Mouse (Mus musculus): Measurements from ENCODE around the gene Cxcl17.

Cxcl17 gene

DNA sequence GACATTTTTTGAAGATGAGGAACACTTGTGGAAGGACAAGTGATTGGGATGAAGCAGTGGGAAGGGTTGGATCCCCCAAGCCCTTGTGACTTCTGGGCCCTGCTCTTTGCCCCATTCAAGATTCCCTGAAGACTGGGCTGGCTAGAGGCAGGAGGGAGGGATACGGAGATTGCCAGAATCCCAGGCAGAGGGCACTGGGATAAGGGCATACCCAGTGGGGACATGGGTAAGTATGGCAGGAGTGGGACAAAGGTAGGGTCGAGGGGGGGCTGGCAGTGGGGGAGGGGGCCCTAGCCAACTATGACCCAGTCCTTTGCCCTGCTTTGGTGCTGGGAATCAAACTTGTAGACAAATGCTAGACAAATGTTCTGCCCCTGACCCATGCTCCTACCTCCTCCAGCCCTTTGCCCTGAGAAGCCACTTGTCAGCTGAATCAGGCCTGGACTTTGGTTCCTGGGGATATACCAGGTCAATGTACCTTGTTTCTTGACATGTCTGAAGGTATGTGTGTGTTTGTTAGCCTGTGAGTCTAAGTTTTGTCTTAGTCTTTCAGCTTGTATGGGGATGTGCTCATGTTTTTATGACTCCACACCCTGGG lies 20.7 kb downstream of the Cxcl17 start:
- DNase-seq (ENCODE audit: low spot score in 2 of 2) = no peak

DNA sequence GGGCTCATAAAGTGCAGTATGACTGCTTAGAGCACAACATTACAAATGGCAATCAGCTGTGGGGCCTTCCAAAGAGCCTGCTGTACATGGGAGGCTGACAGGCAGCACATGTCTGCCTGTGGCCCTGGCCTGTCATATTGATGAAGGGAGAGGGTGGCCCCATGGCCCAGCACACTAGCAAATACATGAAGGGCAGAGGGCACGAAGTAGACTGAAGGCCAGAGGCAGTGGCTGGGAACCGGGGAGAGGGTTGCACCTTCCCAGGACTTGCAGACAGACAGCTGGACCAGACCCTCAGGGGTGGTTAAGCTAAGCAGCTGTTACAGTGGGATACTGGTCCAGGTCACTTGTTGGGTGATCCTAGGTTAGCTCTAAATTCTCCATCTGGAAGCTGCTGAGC lies 21.7 kb downstream of the Cxcl17 start:
- no peak for DNase-seq (ENCODE audit: low spot score in 2 of 2)

DNA sequence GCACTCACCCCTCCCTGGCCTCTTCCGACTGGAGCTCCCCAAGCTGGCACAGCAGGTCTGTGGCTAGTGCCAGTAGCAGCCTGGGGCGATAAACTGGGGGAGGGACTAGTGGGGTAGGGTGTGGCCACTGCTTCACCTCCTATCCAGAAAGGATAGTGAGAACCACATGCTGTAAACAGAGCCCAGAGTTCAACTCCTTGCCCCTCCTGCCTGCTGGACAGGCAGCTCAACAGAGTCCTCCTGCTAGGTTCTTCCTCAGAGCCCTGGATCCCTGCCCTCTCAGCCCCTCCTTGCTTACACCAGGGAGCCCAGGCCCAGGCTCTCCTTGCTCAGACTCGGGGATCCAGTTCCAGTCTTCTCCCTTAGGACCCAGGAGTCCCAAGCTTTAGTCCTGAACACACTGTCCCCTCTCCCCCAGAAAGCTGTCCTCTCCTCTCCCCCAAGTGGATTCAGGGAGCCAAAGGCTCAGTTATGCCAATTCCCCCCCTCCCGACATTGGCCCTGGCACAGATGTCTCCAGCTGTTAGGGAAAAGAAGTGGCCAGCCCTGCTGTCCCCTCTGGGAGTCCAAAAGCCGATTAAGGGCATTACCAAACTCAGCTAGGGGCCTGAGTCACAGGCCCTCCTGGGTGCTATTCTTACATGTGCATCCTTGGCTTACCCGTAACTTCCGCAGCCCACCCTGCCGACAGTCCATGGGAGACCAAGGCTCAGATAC lies 22.5 kb downstream of the Cxcl17 start:
- no peak for DNase-seq (ENCODE audit: low spot score in 2 of 2)

- DNase-seq (ENCODE audit: low spot score in 2 of 2) = no peak
Observed at GRCm38 (mm10) chr7:25388916-25389315, 23.8 kb downstream of the Cxcl17 start.

GRCm38 (mm10) chr7:25387811-25388440 lies 24.8 kb downstream of the Cxcl17 start:
- no peak for DNase-seq (ENCODE audit: low spot score in 2 of 2)

DNA sequence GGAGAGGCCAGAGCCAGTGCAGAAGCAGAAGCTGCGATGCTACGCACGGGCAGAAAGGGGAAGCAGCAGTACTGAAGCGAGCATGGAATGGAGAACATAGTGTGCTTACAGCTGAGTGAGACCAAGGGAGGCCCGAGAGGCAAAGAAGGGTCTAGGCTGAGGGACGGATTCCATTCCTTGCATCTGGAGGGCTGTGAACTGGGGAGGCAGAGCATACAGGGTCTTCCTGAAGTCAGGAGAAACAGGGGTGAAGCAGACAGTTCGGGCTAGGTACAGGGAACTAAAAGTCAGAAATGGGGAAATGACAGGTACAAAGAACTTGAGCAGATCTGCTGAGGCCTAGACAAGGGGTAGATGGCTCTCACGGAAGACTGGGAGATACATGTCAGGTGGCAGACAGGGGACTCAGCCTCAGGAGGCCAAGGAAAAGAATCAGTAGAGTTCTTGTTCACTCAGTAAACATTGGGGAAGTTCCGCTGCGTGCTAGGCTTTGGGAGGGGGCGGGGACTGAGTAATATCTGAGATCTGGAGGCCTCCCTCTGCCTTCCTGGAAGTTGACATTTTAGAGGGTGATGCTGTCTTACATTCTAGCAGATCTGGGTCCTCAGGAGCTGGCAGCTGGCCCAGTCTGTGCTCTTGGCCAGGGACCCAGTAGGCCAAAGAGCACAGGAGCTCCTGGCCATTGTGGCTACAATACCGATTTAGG lies 26.7 kb downstream of the Cxcl17 start:
- no peak for DNase-seq (ENCODE audit: low spot score in 2 of 2)

DNA sequence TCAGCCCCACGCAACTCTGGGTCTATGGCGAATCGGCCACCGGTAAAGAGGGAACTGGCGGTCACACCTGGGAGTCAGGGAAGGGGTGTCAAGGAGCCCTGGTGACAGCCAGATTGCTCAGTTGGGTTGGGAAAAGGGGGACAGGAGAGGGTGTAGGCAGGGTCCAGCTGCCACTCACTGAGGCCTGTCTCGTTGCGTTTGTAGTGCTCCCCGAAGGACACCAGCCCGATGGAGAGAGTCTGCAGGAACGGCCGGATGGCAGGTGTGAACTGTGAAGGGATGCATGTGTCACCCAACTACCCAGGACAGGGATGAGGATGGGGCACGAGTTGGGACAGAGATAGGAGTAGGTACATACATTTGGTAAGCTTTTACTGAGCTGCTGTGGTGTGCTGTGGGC lies 27.4 kb downstream of the Cxcl17 start:
- no peak for DNase-seq (ENCODE audit: low spot score in 2 of 2)

DNA sequence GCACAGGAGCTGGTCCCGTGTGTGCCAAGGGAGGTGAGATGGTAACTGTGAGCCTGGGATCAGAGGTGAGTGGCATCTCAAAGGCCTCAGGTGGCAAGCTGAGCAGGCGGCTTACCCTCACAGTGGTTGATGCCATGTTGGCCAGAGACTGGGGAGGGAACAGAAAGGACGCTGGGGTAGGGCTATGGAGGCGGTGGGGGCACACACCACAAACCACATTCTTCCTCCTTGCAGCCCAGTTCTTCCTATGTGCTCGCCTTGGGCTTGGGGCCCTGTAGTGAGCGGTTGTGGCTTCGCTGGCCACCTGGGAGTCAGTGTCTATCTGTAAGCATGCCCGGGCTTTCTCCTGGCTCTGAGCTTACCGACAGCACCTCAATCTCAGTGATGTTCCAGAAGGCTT lies 27.9 kb downstream of the Cxcl17 start:
- DNase-seq (ENCODE audit: low spot score in 2 of 2) = no peak

GRCm38 (mm10) chr7:25384318-25384717 lies 28.4 kb downstream of the Cxcl17 start:
- DNase-seq (ENCODE audit: low spot score in 2 of 2) = no peak

DNA sequence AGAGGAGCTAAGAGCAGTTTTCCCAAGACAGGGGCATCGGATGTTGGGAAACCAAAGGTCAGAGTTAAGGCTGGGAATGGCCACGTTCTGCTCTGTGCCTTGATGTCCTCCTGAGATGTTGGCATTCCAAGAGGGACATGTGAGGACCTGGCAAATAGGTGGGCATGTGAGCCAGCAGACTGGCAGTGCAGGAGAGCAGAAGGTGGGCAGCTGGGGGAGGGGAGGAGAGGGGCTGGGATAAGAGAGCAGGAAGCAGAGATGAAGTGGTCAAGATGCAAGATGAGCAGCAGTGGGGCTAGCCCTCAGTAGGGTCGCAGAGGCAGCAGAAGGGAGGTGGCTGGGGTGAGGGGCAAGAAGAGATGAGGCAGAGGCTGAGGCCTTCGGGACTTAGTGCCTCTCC lies 28.8 kb downstream of the Cxcl17 start:
- DNase-seq (ENCODE audit: low spot score in 2 of 2) = no peak

DNA sequence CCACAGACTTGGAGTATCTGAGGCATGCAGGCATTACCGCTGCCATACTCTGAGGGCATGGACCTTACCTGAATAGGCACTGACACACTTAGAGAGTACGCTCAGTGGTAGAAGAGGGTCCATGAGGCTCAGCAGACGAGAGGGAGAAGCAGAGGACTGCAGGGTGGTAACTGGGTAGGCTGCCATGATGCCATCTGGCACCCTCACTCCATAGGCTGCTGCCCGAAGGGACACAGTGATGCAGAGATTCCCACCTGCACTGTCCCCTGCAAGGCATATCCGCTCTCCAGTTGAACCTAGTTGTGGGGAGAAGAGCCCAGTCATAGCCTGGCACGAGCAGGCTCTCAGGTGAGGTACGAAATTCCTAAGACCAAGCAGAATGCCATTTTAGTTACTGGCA lies 29.3 kb downstream of the Cxcl17 start:
- no peak for DNase-seq (ENCODE audit: low spot score in 2 of 2)

GRCm38 (mm10) chr7:25382541-25382940 lies 30.1 kb downstream of the Cxcl17 start:
- DNase-seq (ENCODE audit: low spot score in 2 of 2) = no peak

DNA sequence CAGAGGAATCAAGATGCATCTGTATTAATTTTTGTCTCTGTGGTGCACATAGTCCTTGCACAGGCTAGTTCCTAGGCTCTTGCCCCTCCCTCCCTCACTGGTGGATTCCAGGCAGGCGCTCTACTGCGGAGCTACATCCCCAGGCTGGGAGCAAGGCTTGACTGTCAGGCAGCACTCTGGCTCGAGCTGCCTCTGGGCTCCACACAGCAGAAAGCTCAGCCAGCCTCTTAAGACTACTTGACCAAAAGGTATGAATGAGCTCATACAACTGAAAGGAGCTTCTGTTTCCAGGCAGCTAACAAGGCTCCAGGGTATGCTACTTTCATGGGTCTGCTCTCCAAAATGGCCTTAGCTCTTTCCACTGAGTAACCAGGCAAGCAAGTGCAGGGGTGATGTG lies 31.4 kb downstream of the Cxcl17 start:
- no peak for DNase-seq (ENCODE audit: low spot score in 2 of 2)

GRCm38 (mm10) chr7:25380392-25381283 lies 32.0 kb downstream of the Cxcl17 start:
- no peak for DNase-seq (ENCODE audit: low spot score in 2 of 2)

GRCm38 (mm10) chr7:25379551-25380351 lies 32.9 kb downstream of the Cxcl17 start:
- DNase-seq (ENCODE audit: low spot score in 2 of 2) = no peak

- DNase-seq (ENCODE audit: low spot score in 2 of 2) = no peak
Observed at GRCm38 (mm10) chr7:25378181-25379100, 34.2 kb downstream of the Cxcl17 start.

DNA sequence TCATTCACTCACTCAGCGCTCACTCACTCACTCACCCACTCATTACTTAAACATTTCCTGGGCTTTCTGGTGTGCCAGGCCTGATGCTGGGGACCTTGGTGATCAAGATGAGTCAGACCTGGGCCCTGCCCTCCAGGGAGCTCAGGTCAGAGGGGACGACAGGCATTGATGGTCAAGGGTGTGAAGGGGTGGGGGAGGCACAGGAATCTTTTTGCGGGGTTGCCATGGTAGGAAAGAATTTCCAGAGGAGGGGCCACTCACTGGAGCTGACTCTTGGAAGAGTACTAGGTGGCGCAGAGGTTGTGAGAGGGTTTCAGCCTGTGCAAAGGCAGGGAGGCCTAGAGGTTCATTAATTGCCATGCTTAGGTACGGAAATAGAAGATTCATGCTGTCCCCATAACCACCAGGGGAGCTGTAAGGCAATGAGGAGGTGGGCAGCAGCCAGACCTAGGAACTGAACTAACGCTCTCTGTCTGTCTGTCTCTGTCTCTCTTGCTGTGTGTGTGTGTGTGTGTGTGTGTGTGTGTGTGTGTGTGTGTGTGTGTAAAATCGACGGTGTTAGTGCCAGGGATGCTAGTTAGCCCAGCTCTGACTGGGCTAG lies 35.5 kb downstream of the Cxcl17 start:
- DNase-seq (ENCODE audit: low spot score in 2 of 2) = no peak

DNA sequence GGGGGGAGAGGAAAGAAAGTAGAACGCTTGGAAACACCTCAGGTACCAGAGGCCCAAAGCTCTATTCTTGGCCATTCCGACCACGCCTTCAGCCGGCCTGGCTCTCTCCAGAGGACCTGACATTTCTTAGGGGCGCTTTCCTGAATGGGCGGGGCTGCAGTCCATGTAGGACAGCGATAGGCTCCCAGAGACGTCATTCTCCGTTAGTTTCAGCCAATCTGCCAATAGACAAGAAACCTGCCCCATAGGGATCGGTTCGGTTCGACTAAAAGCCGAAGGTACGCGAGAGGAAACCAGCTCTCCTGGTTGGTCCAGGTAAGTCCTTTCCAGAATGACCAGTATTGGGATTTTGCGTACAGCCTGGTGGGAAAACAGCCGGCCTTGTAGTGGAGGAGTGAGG lies 36.1 kb downstream of the Cxcl17 start:
- DNase-seq (ENCODE audit: low spot score in 2 of 2) = peak; percentile 89 to 92

GRCm38 (mm10) chr7:25372441-25372840 lies 40.2 kb downstream of the Cxcl17 start:
- DNase-seq (ENCODE audit: low spot score in 2 of 2) = no peak
